Mouse (Mus musculus) mesoderm, embryonic 11.5 days (tissue): ENCODE data around the gene Apc2.
A peak's percentile ranks its signal among the peaks of the same experiment; 100 is the strongest.

Source experiments
- DNase-seq: peaks from one replicate; pipeline ENCODE4 v3.0.0-alpha.2; 2012; ENCODE audit warnings: low read depth, low spot score

Gene Apc2

GRCm38 (mm10) chr10:80294311-80294710 lies 1.5 kb upstream of the Apc2 start:
- no peak for DNase-seq

DNA sequence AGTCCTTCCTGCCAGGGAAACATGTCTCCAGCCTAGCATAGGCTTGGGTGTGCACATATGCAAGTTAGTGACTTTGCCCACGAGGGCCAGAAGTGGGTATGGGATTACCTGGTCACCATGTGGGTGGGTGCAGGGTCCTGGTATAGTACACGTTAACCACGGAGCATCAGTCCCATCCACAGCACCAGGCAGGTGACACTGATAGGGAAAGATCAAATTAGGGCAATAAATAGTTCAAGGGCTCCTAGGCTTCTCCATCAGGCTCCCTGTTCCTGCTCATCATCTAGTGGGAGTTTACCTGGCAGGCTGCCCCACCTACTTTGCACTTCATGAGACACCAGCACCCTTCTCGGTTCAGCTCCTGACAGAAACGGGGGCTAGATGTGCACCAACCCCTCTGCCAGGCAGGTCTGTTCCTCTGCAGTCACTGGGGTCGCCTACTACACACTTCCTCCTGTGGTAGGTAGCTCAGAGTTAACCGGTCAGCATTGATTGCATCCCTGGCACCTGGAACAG lies 931 bp upstream of the Apc2 start:
- no peak for DNase-seq

DNA sequence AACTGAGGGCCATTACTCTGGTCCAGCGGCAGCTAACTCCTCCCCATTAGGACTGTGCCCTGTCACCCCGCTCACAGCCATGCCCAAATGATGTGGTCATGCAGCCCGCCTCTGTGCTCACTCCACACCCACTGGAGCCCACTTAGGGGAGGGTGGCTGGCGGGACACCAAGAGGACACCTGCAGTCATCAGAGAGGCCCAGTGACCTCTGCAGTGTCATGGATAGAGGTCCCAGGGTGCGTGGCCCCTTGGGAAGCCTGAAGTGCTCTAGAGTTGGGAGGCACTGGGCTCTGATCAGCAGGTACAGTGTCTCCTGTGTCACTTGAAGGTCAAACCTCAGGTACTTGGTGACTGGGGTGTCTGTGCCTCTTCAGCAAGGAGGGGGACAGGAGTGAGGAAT lies 1.0 kb downstream of the Apc2 start:
- no peak for DNase-seq

DNA sequence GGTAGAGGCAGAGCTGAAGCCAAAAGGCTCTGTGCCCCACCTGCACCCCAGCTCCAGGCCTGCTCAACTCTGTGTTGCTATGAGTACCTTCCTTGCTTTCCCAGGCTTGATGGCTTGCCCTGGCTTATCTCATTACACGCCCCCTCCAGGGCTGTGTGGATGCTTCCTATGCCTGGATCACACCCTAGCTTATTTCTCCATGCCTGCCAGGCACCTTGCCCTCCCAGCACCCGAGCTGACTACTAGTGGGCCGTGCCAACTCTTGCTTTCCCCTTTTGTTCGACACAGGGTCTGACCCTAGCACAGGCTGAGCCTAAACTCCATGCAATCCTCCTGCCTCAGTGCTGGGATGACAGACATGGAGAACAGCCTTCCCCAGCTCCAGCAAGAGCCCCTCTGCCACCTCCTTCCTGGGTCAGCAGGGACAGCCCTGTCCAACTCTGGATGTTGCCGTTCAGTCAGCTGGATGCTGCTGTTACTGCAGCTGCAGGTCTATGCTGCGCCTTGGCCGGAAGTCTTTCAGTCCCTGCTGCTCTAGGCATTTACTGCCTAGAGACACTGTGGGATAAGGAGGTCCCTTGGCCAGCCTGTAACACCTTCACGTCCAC lies 1.9 kb downstream of the Apc2 start:
- no peak for DNase-seq

DNA sequence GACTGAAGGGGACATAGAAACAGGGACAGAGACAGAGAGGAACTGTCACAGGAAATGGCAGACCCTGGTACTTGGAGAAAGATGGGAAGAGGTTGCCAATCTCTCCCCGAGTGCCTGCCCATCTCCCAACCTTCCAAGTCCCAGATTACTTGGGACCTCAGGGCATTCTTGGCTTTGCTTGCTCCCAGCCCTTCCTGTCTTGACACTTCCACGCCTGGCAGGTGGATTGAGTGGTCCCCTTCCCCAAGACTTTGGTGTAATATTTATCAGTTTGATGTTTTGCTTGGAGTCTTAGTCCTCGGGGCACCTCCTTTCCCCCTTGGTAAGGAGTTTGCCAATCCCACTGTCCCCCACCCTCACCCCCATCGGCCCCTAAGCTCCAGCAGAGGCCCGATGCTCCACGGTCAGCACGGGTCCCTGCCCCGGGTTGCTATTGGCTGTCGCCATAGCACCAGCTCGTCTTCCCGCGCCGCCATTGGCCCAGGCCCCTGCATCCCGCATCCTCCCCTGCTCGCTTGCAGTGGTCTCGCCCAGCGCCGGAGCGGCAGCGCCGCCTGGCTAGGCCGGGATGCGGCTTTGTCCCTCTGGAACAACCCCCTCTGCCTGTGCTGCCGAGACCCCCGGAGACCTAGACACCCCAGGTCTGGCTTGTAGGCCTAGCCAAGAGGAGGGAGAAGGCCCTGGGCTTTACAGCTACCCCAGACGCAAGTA lies 2.9 kb downstream of the Apc2 start:
- DNase-seq: peak; percentile 90

GRCm38 (mm10) chr10:80299301-80299700 lies 3.5 kb downstream of the Apc2 start:
- no peak for DNase-seq

- no peak for DNase-seq
These were observed 4.0 kb downstream of the Apc2 start for GRCm38 (mm10) chr10:80299824-80300223.

- peak; percentile 68 for DNase-seq
These were observed 5.0 kb downstream of the Apc2 start for GRCm38 (mm10) chr10:80300672-80301181.

GRCm38 (mm10) chr10:80301256-80302081 lies 5.7 kb downstream of the Apc2 start:
- DNase-seq: no peak

DNA sequence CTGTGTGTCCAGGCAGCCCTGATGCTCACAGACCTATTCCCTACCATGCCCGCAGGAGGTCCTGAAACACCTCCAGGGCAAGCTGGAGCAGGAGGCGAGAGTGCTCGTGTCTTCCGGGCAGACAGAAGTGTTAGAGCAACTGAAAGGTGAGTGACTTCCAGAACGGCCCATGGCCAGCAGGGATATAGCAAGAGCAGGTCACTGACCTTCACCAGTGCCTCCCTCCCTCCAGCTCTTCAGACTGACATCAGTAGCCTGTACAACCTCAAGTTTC lies 6.2 kb downstream of the Apc2 start:
- DNase-seq: no peak

DNA sequence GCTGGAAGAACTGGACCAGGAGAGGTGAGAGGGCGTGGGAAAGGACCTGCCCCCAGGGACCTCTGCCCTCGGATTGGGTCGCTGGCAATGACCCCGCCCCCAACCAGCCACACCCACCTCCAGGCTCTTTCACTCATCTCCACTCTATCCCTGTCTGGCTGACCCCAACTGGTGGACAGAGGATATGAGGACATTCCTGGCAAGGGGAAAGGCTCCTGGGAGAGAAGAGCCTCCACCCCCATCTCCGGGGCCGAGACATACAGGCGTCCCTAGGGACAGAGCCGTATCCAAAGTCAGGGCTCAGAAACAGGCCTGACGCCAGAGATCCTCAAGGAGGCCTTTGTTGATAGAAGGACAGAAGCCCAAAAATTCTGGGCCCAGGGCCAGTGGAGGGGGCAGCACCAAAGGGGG lies 6.7 kb downstream of the Apc2 start:
- peak; percentile 45 for DNase-seq

DNA sequence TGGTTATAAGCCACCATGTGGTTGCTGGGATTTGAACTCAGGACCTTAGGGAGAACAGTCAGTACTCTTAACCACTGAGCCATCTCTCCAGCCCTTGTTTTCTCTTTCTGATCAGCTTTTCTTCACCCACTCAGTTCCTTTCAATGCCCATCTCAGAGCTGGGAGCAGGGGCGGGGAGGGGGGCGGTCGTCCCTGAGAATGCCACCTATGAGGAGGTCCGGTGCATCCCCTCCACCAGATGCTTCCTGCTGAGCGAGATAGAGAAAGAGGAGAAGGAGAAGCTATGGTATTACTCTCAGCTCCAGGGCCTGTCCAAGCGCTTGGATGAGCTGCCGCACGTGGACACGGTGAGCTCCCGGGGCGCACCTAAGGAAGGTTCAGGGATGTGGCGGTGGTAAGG lies 8.7 kb downstream of the Apc2 start:
- DNase-seq: no peak

- peak; percentile 34 for DNase-seq
These were observed 9.1 kb downstream of the Apc2 start for GRCm38 (mm10) chr10:80304862-80305261.

GRCm38 (mm10) chr10:80311560-80311959 lies 15.8 kb downstream of the Apc2 start:
- no peak for DNase-seq

DNA sequence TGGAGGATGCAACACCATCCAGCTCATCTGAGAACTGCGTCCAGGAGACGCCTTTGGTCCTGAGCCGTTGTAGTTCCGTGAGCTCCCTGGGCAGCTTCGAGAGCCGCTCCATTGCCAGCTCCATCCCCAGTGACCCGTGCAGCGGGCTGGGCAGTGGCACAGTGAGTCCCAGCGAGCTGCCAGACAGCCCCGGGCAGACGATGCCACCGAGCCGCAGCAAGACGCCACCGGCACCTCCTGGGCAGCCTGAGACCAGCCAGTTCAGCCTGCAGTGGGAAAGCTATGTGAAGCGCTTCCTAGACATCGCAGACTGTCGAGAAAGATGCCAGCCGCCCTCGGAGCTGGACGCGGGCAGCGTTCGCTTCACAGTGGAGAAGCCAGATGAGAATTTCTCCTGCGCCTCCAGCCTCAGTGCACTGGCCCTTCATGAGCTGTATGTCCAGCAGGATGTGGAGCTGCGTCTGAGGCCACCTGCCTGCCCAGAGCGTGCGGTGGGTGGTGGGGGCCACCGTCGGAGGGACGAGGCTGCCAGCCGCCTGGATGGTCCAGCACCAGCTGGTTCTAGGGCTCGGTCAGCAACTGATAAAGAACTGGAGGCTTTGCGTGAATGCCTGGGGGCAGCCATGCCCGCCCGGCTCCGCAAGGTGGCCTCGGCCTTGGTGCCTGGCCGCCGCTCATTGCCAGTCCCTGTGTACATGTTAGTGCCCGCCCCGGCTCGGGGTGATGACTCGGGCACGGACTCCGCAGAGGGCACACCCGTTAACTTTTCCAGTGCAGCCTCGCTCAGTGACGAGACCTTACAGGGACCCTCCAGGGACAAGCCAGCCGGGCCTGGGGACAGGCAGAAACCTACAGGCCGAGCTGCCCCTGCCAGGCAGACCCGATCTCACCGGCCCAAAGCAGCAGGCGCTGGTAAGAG lies 17.1 kb downstream of the Apc2 start:
- DNase-seq: no peak

- no peak for DNase-seq
These were observed 17.9 kb downstream of the Apc2 start for GRCm38 (mm10) chr10:80313627-80314201.

GRCm38 (mm10) chr10:80314494-80315001 lies 18.8 kb downstream of the Apc2 start:
- DNase-seq: no peak

GRCm38 (mm10) chr10:80315315-80315714 lies 19.5 kb downstream of the Apc2 start:
- no peak for DNase-seq

- DNase-seq: no peak
These were observed 20.6 kb downstream of the Apc2 start for GRCm38 (mm10) chr10:80316359-80316781.

DNA sequence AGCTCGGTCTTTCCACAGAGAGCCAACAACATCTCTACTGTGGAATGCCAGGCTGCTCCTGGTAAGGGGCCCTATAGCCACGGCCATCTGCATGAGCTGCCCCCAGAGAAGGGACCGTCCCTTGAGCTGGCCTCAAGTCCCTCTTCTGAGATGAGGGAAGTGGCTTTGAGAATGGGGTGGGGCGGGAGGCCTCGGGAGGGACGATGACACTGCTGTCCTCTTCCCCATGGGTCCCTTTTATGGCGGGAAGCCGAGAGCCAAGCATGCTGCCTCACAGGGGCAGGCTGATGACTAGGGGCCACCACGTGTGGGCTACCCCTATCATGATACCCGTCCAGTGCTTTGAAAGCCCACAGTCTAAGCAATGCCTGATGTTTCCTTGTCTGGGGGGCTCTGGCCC lies 21.2 kb downstream of the Apc2 start:
- no peak for DNase-seq

- peak; percentile 92 for DNase-seq
These were observed 24.6 kb downstream of the Apc2 start, which contains the start of gene 2310011J03Rik for GRCm38 (mm10) chr10:80320340-80320760. Gene 2310011J03Rik, minus strand, starts transcription at chr10:80320537.
